Mouse (Mus musculus) left cerebral cortex, adult 2 months (tissue): ENCODE results near the gene Tpo. TPM values are rescaled to one million over a fixed set of nuclear protein-coding genes. Genes with fewer than 3 reads are reported as not detected.
A peak's percentile ranks its signal among the peaks of the same experiment; 100 is the strongest.

ENCODE experiments used
- DNase-seq, 2 experiments: peaks; one replicate each; pipeline ENCODE4 v3.0.0; 2021 to 2022; ENCODE audit warnings: low spot score in 2 of 2, mixed read lengths in 1 of 2; ENCODE audit errors: extremely low spot score in 1 of 2
- H3K27ac ChIP-seq: fragments of 200-600 bp; 2 replicates; pipeline ENCODE4 v1.8.1; 2022
- H3K4me3 ChIP-seq: fragments of 200-600 bp; 2 replicates; pipeline ENCODE4 v1.8.1; 2022
- CTCF ChIP-seq: fragments of 200-600 bp; IDR thresholded peaks from 2 replicates; pipeline ENCODE4 v1.8.1; 2022; ENCODE audit warnings: antibody characterized with exemption, mild to moderate bottlenecking, moderate library complexity
- intact Hi-C: fragments of 180-260 bp; cut with DNase I; formaldehyde crosslinking; loops from one replicate; pipeline ENCODE4 v1.15.1; 2025
- total RNA-seq, 2 experiments: library from RNA; stranded (reverse); gene quantifications; 2 replicates each; pipeline ENCODE4 v1.2.3; 2021

The Tpo gene
- total RNA-seq, 2 experiments from 2014 or later = 0.41 to 0.61 TPM

- DNase-seq = no peak
- no peak overlapping the region for H3K27ac ChIP-seq
- TF ChIP-seq CTCF = no peak
- intact Hi-C loops = no loop called here
- H3K4me3 ChIP-seq = no peak overlapping the region
Observed at GRCm38 (mm10) chr12:30062118-30062505, 70.3 kb downstream of the Tpo start.

GRCm38 (mm10) chr12:30061503-30062117, 70.8 kb downstream of the Tpo start:
- no peak for DNase-seq
- Histone ChIP-seq H3K4me3 (no peak overlapping the region), H3K27ac (no peak overlapping the region)
- no peak for TF ChIP-seq CTCF
- intact Hi-C loops = no loop called here

GRCm38 (mm10) chr12:30058044-30058443, 74.4 kb downstream of the Tpo start:
- no peak for DNase-seq
- TF ChIP-seq CTCF = no peak
- no peak overlapping the region for H3K4me3 ChIP-seq
- no peak overlapping the region for H3K27ac ChIP-seq
- intact Hi-C loops = loop anchor here (10.0 kb wide), 1 partner anchor 827 kb away; the partner anchor contains the start of gene Alkal2

- Histone ChIP-seq H3K4me3 (no peak overlapping the region), H3K27ac (no peak overlapping the region)
- no peak for TF ChIP-seq CTCF
- no peak for DNase-seq
- intact Hi-C loops = loop anchor here (5.0 to 10.0 kb wide), 3 partner anchors 72 to 830 kb away; partner anchors contain the start of gene Alkal2
Observed at GRCm38 (mm10) chr12:30054761-30055540, 77.5 kb downstream of the Tpo start.

- no peak overlapping the region for H3K27ac ChIP-seq
- intact Hi-C loops = loop anchor here (1.0 to 10.0 kb wide), 5 partner anchors 77 to 835 kb away; partner anchors contain the start of gene Alkal2
- DNase-seq = peak; percentile 50 to 61
- TF ChIP-seq CTCF = peak; percentile 84
- H3K4me3 ChIP-seq = no peak overlapping the region
Observed at GRCm38 (mm10) chr12:30050235-30050634, 82.2 kb downstream of the Tpo start.

GRCm38 (mm10) chr12:30049818-30050217, 82.6 kb downstream of the Tpo start:
- no peak for DNase-seq
- H3K4me3 ChIP-seq = no peak overlapping the region

GRCm38 (mm10) chr12:30048848-30049247, 83.6 kb downstream of the Tpo start:
- intact Hi-C loops = loop anchor here (10.0 kb wide), 1 partner anchor 956 kb away; no protein-coding TSS in a partner anchor
- Histone ChIP-seq H3K27ac (no peak overlapping the region), H3K4me3 (no peak overlapping the region)
- TF ChIP-seq CTCF = no peak
- no peak for DNase-seq

More at GRCm38 (mm10) chr12:30049818-30050217, 82.6 kb downstream of the Tpo start:
- no peak overlapping the region for H3K27ac ChIP-seq
- intact Hi-C loops = loop anchor here (1.0 to 10.0 kb wide), 6 partner anchors 77 to 955 kb away; partner anchors contain the start of gene Alkal2
- TF ChIP-seq CTCF = no peak

GRCm38 (mm10) chr12:30040150-30040549, 92.3 kb downstream of the Tpo start:
- DNase-seq = peak; percentile 46 to 47
- Histone ChIP-seq H3K4me3 (no peak overlapping the region), H3K27ac (no peak overlapping the region)
- intact Hi-C loops = loop anchor here (5.0 to 10.0 kb wide), 2 partner anchors 133 to 965 kb away; no protein-coding TSS in a partner anchor
- peak; percentile 60 for TF ChIP-seq CTCF

- intact Hi-C loops = loop anchor here (1.0 kb wide), 1 partner anchor 113 kb away; no protein-coding TSS in a partner anchor
- peak; percentile 38 to 50 for DNase-seq
- no peak overlapping the region for H3K27ac ChIP-seq
- H3K4me3 ChIP-seq = no peak overlapping the region
- peak; percentile 82 for TF ChIP-seq CTCF
Observed at GRCm38 (mm10) chr12:30039565-30039964, 92.9 kb downstream of the Tpo start.

GRCm38 (mm10) chr12:30036569-30037055, 95.8 kb downstream of the Tpo start:
- TF ChIP-seq CTCF = no peak
- Histone ChIP-seq H3K27ac (no peak overlapping the region), H3K4me3 (no peak overlapping the region)
- DNase-seq = no peak
- intact Hi-C loops = no loop called here

GRCm38 (mm10) chr12:30035841-30036568, 96.4 kb downstream of the Tpo start:
- intact Hi-C loops = no loop called here
- no peak for TF ChIP-seq CTCF
- Histone ChIP-seq H3K27ac (no peak overlapping the region), H3K4me3 (no peak overlapping the region)
- DNase-seq = no peak
